Mouse (Mus musculus): Measurements from ENCODE around the gene Scfd2.

DNA sequence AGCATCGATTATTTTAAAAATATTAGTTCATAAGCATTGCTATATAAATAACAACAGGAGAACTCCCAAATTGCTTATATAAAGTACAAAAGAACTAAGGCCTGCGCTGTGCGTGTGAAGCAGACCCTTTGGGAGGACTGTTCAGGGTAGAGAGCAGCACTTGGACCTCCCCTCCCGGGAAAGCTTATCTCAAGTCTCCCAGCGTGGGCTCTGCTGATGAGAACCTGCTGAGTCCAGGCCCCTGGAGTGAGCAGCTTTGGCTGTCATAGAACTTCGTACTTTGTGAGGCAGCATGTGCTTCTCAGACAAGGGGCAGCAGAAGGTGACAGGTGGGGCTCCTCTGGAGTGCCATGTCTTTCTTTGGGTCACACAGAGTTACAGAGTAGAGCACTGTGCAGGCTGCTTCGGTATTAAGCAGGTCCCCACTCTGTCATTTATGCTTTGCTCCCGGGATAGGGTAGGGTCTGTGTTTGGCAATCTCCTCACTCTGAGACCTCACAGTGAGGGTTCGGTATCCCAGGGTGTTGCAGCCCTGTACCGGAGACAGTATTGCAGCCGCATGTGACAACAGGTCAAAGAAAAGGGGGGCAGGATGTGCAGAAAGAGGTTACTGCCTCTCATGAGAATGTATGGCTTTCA lies 301.7 kb downstream of the Scfd2 start:
- TF ChIP-seq CTCF (IDR thresholded peaks at IDR 0.05; ENCODE audit: low read depth) (no peak), EP300 (IDR thresholded peaks at IDR 0.05; ENCODE audit: low read depth) (no peak)

Measured in liver, postnatal 0 days (tissue).